Mouse (Mus musculus): Measurements from ENCODE around the gene Dtd1. TPM values are rescaled to one million over a fixed set of nuclear protein-coding genes. Genes with fewer than 3 reads are reported as not detected.
"Not testable (repeated sequence)": the region's sequence is repeated elsewhere in the genome, so short reads cannot be mapped to it uniquely, and the experiment has no call there.

Gene Dtd1
- total RNA-seq (2021) (10 to 100 TPM; 14.5 to 19.5 TPM), polyA plus RNA-seq (2012; rRNA removed) (5.0 and 5.7 TPM in 2 replicates)
- long read RNA-seq, transcript Dtd1-201 (6 exons, 1,350 nt) = major isoform, 19 of 22 reads
- long read RNA-seq, partial matches to known transcripts = 0 of 22 reads
- long read RNA-seq, other reads (novel, unspliced or antisense) = 3 of 22 reads

GRCm38 (mm10) chr2:144599831-144600687, at the start of gene Dtd1:
Dtd1 (plus strand) TSS chr2:144599897.
- peak; percentile 93 for DNase-seq

- peak; percentile 76 for DNase-seq
Observed at GRCm38 (mm10) chr2:144550529-144550928, 49.2 kb upstream of the Dtd1 start, which contains the start of gene Rbbp9. Rbbp9 (minus strand) TSS chr2:144550869.

- DNase-seq = no peak
Observed at GRCm38 (mm10) chr2:144553905-144554304, 45.8 kb upstream of the Dtd1 start.

- DNase-seq = no peak
Observed at GRCm38 (mm10) chr2:144555286-144555819, 44.3 kb upstream of the Dtd1 start.

- peak; percentile 98 for DNase-seq
Observed at GRCm38 (mm10) chr2:144555820-144556552, 43.7 kb upstream of the Dtd1 start, which contains the start of gene Sec23b. Sec23b (plus strand) TSS chr2:144556229.

DNA sequence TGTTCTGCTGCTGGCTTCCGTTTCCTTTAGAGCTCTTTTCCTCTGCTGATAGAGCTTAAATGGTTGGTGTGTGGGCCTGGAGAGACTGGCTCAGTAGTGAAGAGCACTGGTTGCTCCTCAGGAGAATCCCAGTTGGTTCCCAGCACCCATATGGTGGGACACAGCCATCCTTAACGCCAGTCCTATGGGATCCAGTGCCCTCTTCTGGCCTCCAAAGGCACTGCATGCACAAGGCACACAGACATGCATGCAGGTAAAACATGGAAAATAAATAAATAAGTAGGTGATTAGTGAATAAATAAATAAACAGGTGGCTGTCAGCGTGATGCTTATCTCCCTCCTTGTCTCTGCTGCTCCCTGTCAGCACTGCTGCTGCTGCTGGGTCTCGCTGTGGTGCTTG, 11.0 kb upstream of the Dtd1 start:
- DNase-seq = no peak

- DNase-seq = not testable (repeated sequence)
Observed at GRCm38 (mm10) chr2:144593036-144593435, 6.7 kb upstream of the Dtd1 start.

- peak; percentile 88 for DNase-seq
Observed at GRCm38 (mm10) chr2:144593951-144594651, 5.6 kb upstream of the Dtd1 start, which contains the start of gene Smim26. Smim26 (plus strand) TSS chr2:144594054.

- DNase-seq = no peak
Observed at GRCm38 (mm10) chr2:144598006-144598405, 1.7 kb upstream of the Dtd1 start.

DNA sequence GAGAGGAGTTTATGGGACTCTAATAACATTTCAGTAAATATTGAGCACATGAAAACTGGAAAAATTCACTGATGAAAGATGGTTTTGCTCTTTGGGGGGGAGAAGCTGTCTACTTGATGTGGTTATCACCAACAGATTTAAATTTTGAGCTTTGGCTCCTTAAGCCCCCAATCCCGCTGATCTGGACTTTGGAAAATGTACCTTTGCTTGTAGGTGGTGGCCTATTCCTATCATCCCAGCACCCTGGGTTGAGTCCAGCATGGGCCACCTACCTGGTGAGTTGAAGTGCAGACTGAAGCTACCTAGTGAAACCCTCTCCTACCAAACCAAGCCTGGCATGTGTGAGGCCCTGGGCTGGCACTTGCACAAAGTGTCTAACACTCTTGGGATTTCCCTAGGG, 1.9 kb downstream of the Dtd1 start:
- DNase-seq = no peak

GRCm38 (mm10) chr2:144613956-144614355, 14.3 kb downstream of the Dtd1 start:
- no peak for DNase-seq

GRCm38 (mm10) chr2:144617074-144617874, 17.6 kb downstream of the Dtd1 start:
- no peak for DNase-seq

- no peak for DNase-seq
Observed at GRCm38 (mm10) chr2:144621491-144621890, 21.8 kb downstream of the Dtd1 start.

DNA sequence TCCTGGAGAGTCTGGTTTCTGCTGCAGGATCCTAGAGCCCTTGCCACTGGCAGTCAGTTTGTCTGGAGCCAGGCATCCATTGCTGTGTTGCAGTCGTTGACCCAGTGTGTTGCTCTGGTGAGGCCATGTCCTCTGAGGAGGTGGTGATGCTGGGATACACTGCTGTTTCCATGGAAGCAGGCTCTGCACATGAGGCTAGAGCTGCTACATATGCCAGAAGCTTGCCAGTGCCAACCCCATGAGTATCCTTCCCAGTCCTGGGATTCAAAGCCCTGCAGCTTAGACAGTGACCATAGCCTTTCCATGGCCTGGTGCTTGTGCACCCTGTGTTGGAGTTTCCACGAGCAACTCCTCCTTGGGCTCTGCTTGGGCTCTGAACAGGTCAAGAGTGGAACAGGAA, 33.9 kb downstream of the Dtd1 start:
- no peak for DNase-seq

DNA sequence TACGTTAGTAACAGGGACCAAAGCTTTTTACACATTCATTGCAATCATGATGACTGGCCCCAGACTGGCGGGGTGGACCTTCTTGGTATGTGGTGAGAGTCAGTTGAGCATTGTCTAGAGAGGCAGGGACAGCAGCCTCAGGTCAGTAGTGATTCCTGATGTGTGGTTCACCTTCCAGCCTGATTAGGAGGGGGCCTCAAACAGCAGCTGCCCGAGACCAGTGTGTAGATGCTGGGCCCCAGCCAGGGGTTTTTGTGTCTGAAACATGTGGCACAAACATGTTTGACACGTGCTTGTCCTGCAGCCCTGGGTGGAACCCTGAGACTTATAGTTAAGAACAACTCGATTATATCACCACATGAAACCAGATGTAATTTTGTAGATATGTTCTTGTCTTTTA, 34.5 kb downstream of the Dtd1 start:
- no peak for DNase-seq

DNA sequence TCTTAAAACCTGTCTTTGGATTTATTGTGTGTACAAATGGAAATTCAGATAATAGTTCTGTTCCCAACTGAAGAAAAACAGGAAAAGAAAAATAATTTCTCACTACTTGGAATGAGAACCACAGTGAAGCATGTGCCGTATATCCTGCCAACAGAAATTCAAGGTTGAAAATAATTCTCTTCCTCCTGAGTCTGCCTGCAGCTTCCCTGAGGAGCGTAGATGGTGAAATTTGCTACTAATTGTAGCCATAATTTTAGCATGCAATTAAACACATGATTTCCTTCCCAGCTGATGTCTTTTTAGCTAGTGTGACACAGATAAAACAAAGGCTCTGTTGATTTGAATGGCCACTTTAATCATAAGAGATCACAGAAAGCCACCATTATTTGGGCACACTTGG, 35.0 kb downstream of the Dtd1 start:
- no peak for DNase-seq

DNA sequence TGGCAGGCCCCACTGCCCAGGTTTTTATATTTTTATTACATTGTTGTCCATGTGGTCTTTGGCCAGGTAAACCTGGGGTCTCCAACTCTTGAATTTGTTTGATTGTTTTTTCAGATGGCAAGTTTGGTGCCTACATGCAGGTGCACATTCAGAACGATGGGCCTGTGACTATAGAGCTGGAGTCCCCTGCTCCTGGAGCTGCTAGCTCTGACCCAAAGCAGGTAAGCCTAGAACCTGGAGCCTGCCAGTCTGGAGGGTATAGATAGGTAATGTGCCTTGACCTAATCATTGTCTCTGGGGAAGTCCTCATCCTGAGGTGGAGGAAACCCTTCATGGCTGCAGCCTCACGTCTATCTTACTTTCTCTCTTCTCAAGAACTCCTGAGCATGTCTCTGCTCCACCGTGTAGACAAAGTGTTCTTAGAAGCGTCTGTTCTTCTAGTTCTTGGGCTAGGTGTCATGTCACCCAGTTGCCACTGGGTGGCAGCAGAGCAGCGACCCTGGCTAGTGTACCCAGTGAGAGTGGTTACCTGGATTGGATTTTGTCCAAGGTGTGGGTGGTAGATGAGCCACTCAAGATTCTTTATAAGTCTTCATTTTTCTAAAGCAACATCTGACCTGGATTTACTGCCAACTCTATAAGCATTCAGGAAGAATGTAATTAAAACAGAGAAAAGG, 36.1 kb downstream of the Dtd1 start:
- DNase-seq = peak; percentile 59

- no peak for DNase-seq
Observed at GRCm38 (mm10) chr2:144637204-144637603, 37.5 kb downstream of the Dtd1 start.

GRCm38 (mm10) chr2:144637671-144638395, 38.1 kb downstream of the Dtd1 start:
- DNase-seq = no peak

GRCm38 (mm10) chr2:144638719-144639118, 39.0 kb downstream of the Dtd1 start:
- DNase-seq = peak; percentile 71

All from adrenal gland, adult 2 months (tissue).